Mouse (Mus musculus): Measurements from ENCODE around the gene Gdf3. TPM values are rescaled to one million over a fixed set of nuclear protein-coding genes. Genes with fewer than 3 reads are reported as not detected.

The Gdf3 gene
- polyA plus RNA-seq, 1 experiment from 2014 or later = 7.9 TPM

DNA sequence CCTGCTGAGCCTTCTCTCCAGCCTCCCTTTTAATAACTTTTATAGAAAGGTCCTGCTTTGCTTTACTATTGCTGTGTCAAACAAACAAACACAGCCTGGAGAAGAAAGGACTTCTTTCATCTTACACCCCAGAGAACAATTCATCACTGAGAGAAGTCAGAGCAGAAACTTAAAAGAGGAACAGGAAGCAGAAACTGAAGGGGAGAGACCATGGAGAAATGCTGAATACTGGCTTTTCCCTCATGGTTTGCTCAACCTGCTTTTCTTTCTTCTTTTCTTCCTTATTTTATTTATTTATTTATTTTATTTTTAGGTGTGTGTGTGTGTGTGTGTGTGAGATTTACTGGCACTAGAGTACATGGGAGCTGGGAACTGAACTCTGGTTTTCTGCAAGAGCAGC lies 5.6 kb downstream of the Gdf3 start:
- H3K9ac ChIP-seq = no peak overlapping the region
- no peak overlapping the region for H3K4me2 ChIP-seq
- H3K27ac ChIP-seq = no peak overlapping the region
- H3K27me3 ChIP-seq (replicated peaks) = no peaks in the 10 kb centered on the region
- peaks cover 24% of the 10 kb centered on the region for H3K4me1 ChIP-seq
- H3K9me3 ChIP-seq (replicated peaks) = no peaks in the 10 kb centered on the region
- no peaks in the 10 kb centered on the region for H3K36me3 ChIP-seq
- H3K4me3 ChIP-seq = no peak overlapping the region
- ATAC-seq = no peak

DNA sequence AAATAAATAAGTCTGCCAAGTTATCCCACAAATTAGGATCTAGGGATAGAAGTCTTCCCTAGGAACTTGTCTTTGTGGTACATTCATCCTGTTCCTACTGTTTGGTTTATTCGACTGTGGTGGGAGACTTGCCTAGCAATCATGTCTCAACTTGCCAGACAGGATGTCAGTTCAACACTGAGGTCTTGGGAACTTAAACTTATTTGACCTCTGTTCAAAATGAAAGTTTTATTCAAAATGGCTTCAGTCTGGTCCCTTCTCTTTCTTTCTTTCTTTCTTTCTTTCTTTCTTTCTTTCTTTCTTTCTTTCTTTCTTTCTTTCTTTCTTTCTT lies 6.9 kb downstream of the Gdf3 start:
- ATAC-seq = no peak
- Histone ChIP-seq H3K4me2 (peak overlapping the region; percentile 72), H3K4me1 (peaks cover 11% of the 10 kb centered on the region), H3K27ac (peak overlapping the region; percentile 84), H3K36me3 (no peaks in the 10 kb centered on the region), H3K4me3 (peak overlapping the region; percentile 65), H3K9ac (peak overlapping the region; percentile 78), H3K9me3 (replicated peaks) (no peaks in the 10 kb centered on the region), H3K27me3 (replicated peaks) (no peaks in the 10 kb centered on the region)
- WGBS (ENCODE audit: insufficient replicate concordance) = 7% methylated on average over 1 of the region's 1 CpGs

DNA sequence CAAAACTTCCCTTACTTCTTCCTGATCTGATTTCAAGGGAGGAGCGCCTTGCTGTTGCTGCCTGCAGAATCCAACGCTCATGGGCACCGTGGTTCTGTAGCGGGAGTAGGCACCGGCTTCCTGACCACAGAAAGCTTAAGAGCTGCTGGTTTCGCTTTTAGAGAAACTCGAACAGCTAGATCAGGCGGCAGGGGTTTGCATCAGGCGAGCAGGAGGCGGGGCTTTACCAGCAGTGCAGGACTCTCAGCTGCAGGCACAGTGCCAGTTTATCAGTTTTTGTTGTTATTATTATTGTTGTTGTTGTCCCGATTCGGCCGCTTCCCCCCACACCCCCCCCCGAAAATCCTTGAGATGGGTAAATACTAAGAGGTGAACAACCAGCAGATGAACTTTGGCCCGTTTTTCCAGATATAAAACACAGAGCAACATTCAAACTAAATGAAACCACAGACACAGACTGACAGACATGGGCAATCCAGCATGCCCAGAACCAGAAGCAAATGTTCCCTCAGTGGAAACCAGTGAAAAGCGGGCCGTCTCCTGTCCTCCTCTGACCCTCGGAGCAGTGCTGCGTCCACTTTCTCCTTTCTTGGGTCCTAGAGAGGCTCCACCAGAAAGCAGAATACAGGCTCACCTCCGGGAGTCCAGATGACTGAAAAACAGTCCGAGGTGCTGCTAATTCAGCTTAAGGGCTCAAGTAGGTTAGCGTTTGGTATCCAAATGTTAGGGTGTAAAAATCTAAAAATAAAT lies 7.5 kb downstream of the Gdf3 start, which contains the start of gene Apobec1:
Gene Apobec1 (minus strand): TSS at position 203 of the 750 bp plus-strand sequence.
- H3K4me3 ChIP-seq = peak within 1 kb of the TSS; percentile 65
- H3K27ac ChIP-seq = peak within 1 kb of the TSS; percentile 84
- no peaks in the 10 kb centered on the region for H3K36me3 ChIP-seq
- no peaks in the 10 kb centered on the region for H3K9me3 ChIP-seq (replicated peaks)
- no peaks in the 10 kb centered on the region for H3K27me3 ChIP-seq (replicated peaks)
- 2% methylated on average over 22 of the region's 22 CpGs for WGBS (ENCODE audit: insufficient replicate concordance)
- ATAC-seq = peak; percentile 91
- peak within 1 kb of the TSS; percentile 78 for H3K9ac ChIP-seq
- H3K4me2 ChIP-seq = peak within 1 kb of the TSS; percentile 72
- H3K4me1 ChIP-seq = peaks cover 8% of the 10 kb centered on the region; the same call in 1 of the 2 replicates

DNA sequence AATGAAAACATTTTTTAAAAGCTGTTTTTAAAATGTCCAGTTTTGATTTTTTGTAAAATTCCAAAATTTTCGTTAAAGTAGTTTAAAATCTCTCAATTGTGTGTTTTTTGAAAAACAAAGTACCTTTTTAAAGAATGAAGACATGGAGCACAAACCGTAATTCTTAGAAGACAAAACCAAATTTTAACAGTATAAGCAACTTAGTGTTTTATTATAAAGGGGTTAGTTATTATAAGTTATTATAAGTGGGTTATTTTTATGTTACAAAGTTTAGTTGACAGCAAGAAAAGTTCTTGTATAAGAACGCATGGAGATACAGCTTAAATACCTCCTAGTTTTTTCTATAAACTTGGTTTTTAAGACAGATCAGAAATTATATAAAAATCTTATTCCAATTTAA lies 8.3 kb downstream of the Gdf3 start:
- H3K36me3 ChIP-seq = no peaks in the 10 kb centered on the region
- no peaks in the 10 kb centered on the region for H3K9me3 ChIP-seq (replicated peaks)
- H3K9ac ChIP-seq = peak overlapping the region; percentile 78
- H3K4me3 ChIP-seq = peak overlapping the region; percentile 65
- WGBS (ENCODE audit: insufficient replicate concordance) = 61% methylated on average over 3 of the region's 3 CpGs
- no peaks in the 10 kb centered on the region for H3K27me3 ChIP-seq (replicated peaks)
- H3K4me1 ChIP-seq = peaks cover 9% of the 10 kb centered on the region; the same call in 1 of the 2 replicates
- no peak for ATAC-seq
- H3K4me2 ChIP-seq = peak overlapping the region; percentile 72
- peak overlapping the region; percentile 84 for H3K27ac ChIP-seq

DNA sequence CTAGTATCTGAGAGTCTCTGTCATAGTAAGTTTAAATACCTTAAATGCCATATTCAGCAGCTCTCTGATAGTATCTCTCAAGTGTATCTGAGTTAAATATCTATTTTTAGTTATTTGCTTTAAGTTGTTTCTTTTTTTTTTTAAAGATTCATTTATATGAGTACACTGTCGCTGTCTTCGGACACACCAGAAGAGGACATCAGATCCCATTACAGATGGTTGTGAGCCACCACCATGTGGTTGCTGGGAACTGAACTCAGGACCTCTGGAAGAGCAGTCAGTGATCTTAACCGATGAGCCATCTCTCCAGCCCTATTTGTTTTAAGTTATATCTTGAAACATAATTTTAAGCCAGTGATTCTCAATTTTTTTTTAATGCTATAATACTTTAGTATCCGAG lies 8.9 kb downstream of the Gdf3 start:
- Histone ChIP-seq H3K36me3 (no peaks in the 10 kb centered on the region), H3K4me2 (no peak overlapping the region), H3K27me3 (replicated peaks) (no peaks in the 10 kb centered on the region), H3K4me3 (no peak overlapping the region), H3K9me3 (replicated peaks) (no peaks in the 10 kb centered on the region), H3K4me1 (peaks cover 11% of the 10 kb centered on the region; the same call in 1 of the 2 replicates), H3K27ac (no peak overlapping the region), H3K9ac (no peak overlapping the region)
- ATAC-seq = no peak
- 75% methylated on average over 4 of the region's 4 CpGs for WGBS (ENCODE audit: insufficient replicate concordance)

DNA sequence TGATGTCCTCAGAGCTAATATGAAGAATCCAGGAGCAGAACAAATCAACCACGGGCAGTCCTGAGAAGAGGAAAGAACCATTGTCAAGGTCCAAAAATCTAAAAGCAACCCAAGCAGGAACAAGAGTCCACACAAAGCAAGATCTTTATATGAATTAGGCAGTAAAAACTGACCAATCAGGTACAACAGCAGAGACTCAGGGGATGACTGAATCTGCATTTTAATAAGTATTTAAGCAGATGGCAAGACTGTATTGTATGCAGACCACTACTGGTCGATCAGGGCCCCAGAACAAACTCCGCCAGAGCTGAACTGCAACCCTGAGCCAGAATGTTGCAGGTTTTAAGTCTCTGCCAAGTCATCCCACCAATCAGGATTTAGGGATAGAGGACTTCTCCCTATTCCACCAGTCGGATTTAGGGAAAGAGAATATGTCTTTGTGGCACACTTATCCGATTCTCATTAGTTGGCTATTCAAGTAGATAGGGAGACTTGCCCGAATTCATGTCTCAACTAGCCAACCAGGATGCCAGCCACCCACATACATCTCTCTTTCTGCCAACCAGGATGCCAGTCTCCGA lies 9.7 kb downstream of the Gdf3 start:
- no peaks in the 10 kb centered on the region for H3K27me3 ChIP-seq (replicated peaks)
- H3K4me1 ChIP-seq = peaks cover 11% of the 10 kb centered on the region; the same call in 1 of the 2 replicates
- ATAC-seq = no peak
- no peak overlapping the region for H3K4me3 ChIP-seq
- H3K4me2 ChIP-seq = no peak overlapping the region
- WGBS (ENCODE audit: insufficient replicate concordance) = 78% methylated on average over 7 of the region's 7 CpGs
- H3K27ac ChIP-seq = 0 out of 2 replicates have a peak overlapping the region, but pooled peaks have one; percentile 2
- no peaks in the 10 kb centered on the region for H3K9me3 ChIP-seq (replicated peaks)
- no peak overlapping the region for H3K9ac ChIP-seq
- H3K36me3 ChIP-seq = no peaks in the 10 kb centered on the region

DNA sequence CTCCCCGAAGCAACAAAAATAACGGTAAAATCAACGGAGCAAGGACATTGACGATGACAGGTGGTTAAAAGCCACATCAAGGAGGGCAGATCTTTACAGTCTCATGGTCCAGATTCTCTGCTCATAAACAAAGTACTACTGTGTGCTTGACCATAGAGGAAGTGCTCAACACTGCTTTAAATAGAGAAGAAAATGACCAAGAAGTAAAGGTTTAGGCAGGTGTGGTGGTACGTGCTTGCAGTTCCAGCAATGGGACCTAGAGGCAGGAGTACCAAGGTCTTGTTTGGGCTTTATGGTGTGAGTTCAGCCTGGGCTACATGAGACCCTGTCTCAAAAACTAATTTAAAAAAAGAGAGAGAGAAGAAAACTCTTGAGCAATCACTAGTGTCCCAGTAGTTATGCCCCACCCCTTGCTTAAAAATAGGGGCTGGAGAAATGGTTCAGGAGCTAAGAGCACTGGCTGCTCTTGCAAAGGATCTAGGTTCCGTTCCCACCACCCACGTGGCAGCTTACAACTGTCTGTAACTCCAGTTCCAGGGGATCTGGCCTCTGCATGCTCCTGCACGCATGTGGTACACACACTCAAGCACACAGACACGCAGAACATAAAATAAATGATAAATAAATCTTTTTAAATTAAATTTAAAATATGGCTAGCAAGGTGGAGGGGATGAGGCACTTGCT lies 10.7 kb downstream of the Gdf3 start:
- ATAC-seq = no peak
- Histone ChIP-seq H3K9me3 (replicated peaks) (no peaks in the 10 kb centered on the region), H3K4me1 (peaks cover 9% of the 10 kb centered on the region; the same call in 1 of the 2 replicates)

DNA sequence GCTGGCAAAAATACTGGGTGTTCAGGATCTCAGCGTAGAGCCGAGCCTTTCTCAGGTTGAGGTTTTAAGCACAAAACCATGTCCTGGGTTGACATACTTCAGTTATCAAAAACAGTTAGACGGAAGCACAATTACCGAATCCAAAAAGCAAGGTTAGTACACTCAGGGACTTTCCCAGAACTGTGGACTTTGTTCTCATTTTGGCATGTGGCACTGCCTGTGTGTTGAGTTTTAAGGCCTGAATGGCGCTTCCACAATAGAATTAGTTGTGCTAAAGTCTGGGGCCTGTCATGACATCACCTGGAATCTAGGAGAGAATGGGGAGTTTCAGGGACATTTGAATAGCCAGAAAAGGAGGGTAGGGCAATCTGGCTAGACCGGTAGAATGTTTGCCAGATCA lies 11.5 kb downstream of the Gdf3 start:
- 83% methylated on average over 6 of the region's 6 CpGs for WGBS (ENCODE audit: insufficient replicate concordance)
- Histone ChIP-seq H3K27ac (no peak overlapping the region), H3K9ac (no peak overlapping the region), H3K4me3 (no peak overlapping the region), H3K27me3 (replicated peaks) (no peaks in the 10 kb centered on the region), H3K9me3 (replicated peaks) (no peaks in the 10 kb centered on the region), H3K36me3 (no peaks in the 10 kb centered on the region), H3K4me2 (no peak overlapping the region), H3K4me1 (peaks cover 9% of the 10 kb centered on the region; the same call in 1 of the 2 replicates)
- no peak for ATAC-seq

More for the DNA sequence above, 10.7 kb downstream of the Gdf3 start:
- no peaks in the 10 kb centered on the region for H3K27me3 ChIP-seq (replicated peaks)
- H3K4me2 ChIP-seq = no peak overlapping the region
- no peaks in the 10 kb centered on the region for H3K36me3 ChIP-seq
- no peak overlapping the region for H3K4me3 ChIP-seq
- no peak overlapping the region for H3K27ac ChIP-seq
- WGBS (ENCODE audit: insufficient replicate concordance) = 80% methylated on average over 9 of the region's 9 CpGs
- H3K9ac ChIP-seq = no peak overlapping the region

DNA sequence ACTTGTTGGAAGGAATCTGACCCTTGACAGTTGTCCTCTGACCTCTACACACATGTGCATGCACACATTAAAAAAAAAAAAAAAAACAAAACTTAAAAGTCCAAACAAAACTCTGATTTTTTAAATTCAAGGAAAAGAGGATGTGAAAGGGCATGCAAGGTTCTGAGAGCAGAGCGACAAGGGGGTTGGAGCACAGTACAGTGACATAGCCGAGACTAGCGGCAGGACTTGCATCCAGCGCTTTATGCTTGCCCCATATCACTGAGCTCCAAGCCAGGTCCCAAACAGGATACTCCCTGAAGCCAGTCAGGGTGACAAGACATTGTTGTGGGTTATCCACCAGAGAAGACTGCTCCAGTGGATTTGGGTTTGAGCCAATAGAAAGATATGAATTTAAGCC lies 11.9 kb downstream of the Gdf3 start:
- Histone ChIP-seq H3K27ac (no peak overlapping the region), H3K9ac (no peak overlapping the region), H3K27me3 (replicated peaks) (no peaks in the 10 kb centered on the region), H3K4me2 (no peak overlapping the region), H3K9me3 (replicated peaks) (no peaks in the 10 kb centered on the region), H3K4me3 (no peak overlapping the region), H3K4me1 (peaks cover 9% of the 10 kb centered on the region; the same call in 1 of the 2 replicates), H3K36me3 (no peaks in the 10 kb centered on the region)
- ATAC-seq = no peak
- WGBS (ENCODE audit: insufficient replicate concordance) = 75% methylated on average over 4 of the region's 4 CpGs

DNA sequence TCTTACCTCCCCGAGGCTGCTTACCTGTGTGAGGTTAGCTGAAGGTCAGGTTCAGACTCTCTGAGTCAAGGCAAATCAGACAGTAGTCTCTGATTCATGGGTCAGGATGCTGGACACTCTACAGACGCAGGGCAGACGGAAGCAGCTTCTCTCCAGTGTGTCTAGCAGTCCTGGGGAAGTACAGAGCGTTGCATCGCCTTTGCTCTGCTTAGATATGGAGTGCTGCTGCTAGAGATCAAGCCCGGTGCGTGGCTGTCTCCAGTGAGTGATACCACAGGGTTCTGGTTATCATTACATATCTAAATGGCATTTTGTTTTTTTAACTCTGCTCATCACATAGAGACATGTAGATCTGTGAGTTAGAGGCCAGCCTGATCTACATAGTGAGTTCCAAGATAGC lies 13.3 kb downstream of the Gdf3 start:
- ATAC-seq = no peak
- 0 out of 2 replicates have a peak, but pooled peaks cover 3% of the 10 kb centered on the region for H3K4me1 ChIP-seq

DNA sequence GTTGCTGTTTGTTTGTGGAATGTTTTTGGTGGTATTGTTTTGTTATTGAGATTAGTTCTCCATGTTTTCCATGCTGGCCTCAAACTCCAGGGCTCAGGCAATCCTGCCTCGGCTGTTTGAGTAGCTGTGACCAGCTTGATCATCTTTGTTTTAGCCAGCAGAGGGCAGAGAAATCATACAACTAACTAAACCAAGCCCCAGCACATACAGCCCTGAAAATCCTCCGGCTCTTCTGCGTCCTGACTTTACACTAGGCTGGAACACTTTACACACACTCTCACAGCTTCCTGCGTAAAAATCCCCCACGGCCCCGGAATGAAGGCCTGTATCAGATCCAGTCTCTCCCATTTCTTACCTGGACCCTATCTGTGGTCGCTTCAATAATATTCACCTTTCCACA lies 14.2 kb downstream of the Gdf3 start:
- 40% methylated on average over 7 of the region's 7 CpGs for WGBS (ENCODE audit: insufficient replicate concordance)
- Histone ChIP-seq H3K36me3 (no peaks in the 10 kb centered on the region), H3K27me3 (replicated peaks) (no peaks in the 10 kb centered on the region), H3K9me3 (replicated peaks) (no peaks in the 10 kb centered on the region), H3K4me2 (no peak overlapping the region), H3K4me1 (0 out of 2 replicates have a peak, but pooled peaks cover 3% of the 10 kb centered on the region), H3K4me3 (no peak overlapping the region), H3K27ac (no peak overlapping the region), H3K9ac (no peak overlapping the region)
- ATAC-seq = no peak

More for the DNA sequence above, 13.3 kb downstream of the Gdf3 start:
- Histone ChIP-seq H3K4me2 (no peak overlapping the region), H3K27me3 (replicated peaks) (no peaks in the 10 kb centered on the region), H3K36me3 (no peaks in the 10 kb centered on the region), H3K4me3 (no peak overlapping the region), H3K27ac (no peak overlapping the region), H3K9me3 (replicated peaks) (no peaks in the 10 kb centered on the region), H3K9ac (no peak overlapping the region)
- WGBS (ENCODE audit: insufficient replicate concordance) = 58% methylated on average over 7 of the region's 7 CpGs

DNA sequence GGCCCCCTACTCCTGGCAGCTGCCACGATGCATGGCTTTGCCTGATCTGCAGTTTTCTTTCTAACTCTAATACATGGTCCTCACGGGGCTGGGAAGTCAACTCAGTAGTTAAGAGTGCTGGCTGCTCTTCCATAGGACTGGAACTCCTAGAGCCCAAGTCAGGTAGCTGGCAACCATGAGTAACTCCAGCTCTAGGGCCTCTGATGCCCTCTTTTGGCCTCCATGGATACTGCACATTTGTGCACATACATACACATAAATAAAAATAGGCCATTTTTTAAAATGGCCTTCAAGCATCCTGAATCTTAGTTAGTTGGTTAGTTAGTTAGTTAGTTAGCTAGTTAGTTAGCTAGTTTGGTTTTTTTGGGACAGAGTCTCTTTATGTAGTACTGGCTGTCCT lies 17.0 kb downstream of the Gdf3 start:
- Histone ChIP-seq H3K4me3 (no peak overlapping the region), H3K36me3 (no peaks in the 10 kb centered on the region), H3K4me1 (0 out of 2 replicates have a peak, but pooled peaks cover 3% of the 10 kb centered on the region), H3K27me3 (replicated peaks) (no peaks in the 10 kb centered on the region), H3K9ac (no peak overlapping the region), H3K27ac (no peak overlapping the region), H3K9me3 (replicated peaks) (no peaks in the 10 kb centered on the region), H3K4me2 (no peak overlapping the region)
- no peak for ATAC-seq
- WGBS (ENCODE audit: insufficient replicate concordance) = 79% methylated on average over 2 of the region's 2 CpGs

All from liver, embryonic 12.5 days (tissue).